Mouse (Mus musculus) heart, embryonic 12.5 days (tissue): Measurements from ENCODE around the gene Flad1. TPM values are rescaled to one million over a fixed set of nuclear protein-coding genes. Genes with fewer than 3 reads are reported as not detected.

Source experiments
- ATAC-seq: fragments of 200-750 bp; cut with Nextera tagmentation; 2 replicates; pipeline ENCODE4 v1.8.0; 2017; ENCODE audit warnings: moderate TSS enrichment, moderate library complexity; ENCODE audit not compliant: insufficient number of reproducible peaks, low FRiP score
- H3K27ac ChIP-seq: fragments of 300-500 bp; sonication (generic); 2 replicates; pipeline ENCODE4 v1.5.1; 2016; ENCODE audit warnings: mild to moderate bottlenecking, moderate library complexity; ENCODE audit not compliant: poor library complexity, severe bottlenecking
- H3K27me3 ChIP-seq: fragments of 300-500 bp; sonication (generic); replicated peaks from 2 replicates; pipeline ENCODE4 v1.6.1; 2016; ENCODE audit warnings: mild to moderate bottlenecking, moderate library complexity
- H3K36me3 ChIP-seq: fragments of 300-500 bp; sonication (generic); 2 replicates; pipeline ENCODE4 v1.6.1; 2016; ENCODE audit warnings: mild to moderate bottlenecking, moderate library complexity
- H3K4me1 ChIP-seq: fragments of 300-500 bp; sonication (generic); replicated peaks from 2 replicates; pipeline ENCODE4 v1.6.1; 2016; ENCODE audit warnings: mild to moderate bottlenecking
- H3K4me2 ChIP-seq: fragments of 300-500 bp; sonication (generic); 2 replicates; pipeline ENCODE4 v1.6.1; 2016; ENCODE audit warnings: mild to moderate bottlenecking, moderate library complexity
- H3K4me3 ChIP-seq: fragments of 300-500 bp; sonication (generic); 2 replicates; pipeline ENCODE4 v1.5.1; 2016; ENCODE audit warnings: mild to moderate bottlenecking
- H3K9ac ChIP-seq: fragments of 300-500 bp; sonication (generic); 2 replicates; pipeline ENCODE4 v1.6.1; 2016; ENCODE audit warnings: mild to moderate bottlenecking, moderate library complexity
- H3K9me3 ChIP-seq: fragments of 300-500 bp; sonication (generic); replicated peaks from 2 replicates; pipeline ENCODE4 v1.6.1; 2016; ENCODE audit warnings: mild to moderate bottlenecking, moderate library complexity
- WGBS: fragments of 180-500 bp; shearing (Covaris S2); methylation state at CpG from one replicate; pipeline ENCODE4 v1.1.7; 2016; 5-methylcytosine and 5-hydroxymethylcytosine counted together
- polyA plus RNA-seq: library from polyadenylated mRNA; unstranded; fragments of >200 nt; fragmentation: Nextera tagmentation; extraction: Ambion mirVana; gene quantifications from 2 replicates; pipeline ENCODE4 v1.2.1, GENCODE M21; 2016

The Flad1 gene
- polyA plus RNA-seq, 1 experiment from 2014 or later: 31.7 TPM

DNA sequence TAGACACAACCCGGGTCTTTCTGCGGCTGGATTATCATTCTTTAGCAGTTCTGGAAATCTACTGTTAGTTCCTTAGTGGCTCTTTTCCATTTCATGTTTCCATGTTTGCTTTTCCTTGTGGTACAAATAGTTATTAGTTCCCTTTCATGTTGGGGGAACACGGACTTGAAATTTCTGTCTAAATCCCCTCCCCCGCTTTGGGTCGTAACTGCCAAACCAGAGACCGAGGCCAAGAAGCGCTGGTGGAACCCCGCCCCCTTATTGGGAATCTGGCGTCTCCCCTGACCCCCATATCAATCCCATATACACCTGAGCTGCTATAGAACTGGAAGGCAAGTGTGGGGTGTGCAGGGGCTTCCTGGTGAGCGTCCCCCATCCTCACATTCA, 16.3 kb downstream of the Flad1 start:
- peak overlapping the region; percentile 79 for H3K9ac ChIP-seq
- H3K27me3 ChIP-seq: no peaks in the 10 kb centered on the region
- H3K9me3 ChIP-seq: no peaks in the 10 kb centered on the region
- WGBS: 3% methylated on average over 10 of the region's 10 CpGs
- peak overlapping the region; percentile 100 for H3K4me2 ChIP-seq
- no peak for ATAC-seq
- H3K36me3 ChIP-seq: peaks cover 3% of the 10 kb centered on the region; the same call in 1 of the 2 replicates
- peak overlapping the region; percentile 78 for H3K4me3 ChIP-seq
- peak overlapping the region; percentile 93 for H3K27ac ChIP-seq
- peaks cover 35% of the 10 kb centered on the region for H3K4me1 ChIP-seq

- Histone ChIP-seq H3K36me3 (peaks cover 3% of the 10 kb centered on the region; the same call in 1 of the 2 replicates), H3K4me1 (peaks cover 40% of the 10 kb centered on the region), H3K9ac (peak overlapping the region; percentile 79), H3K27me3 (no peaks in the 10 kb centered on the region), H3K9me3 (no peaks in the 10 kb centered on the region), H3K4me2 (peak overlapping the region; percentile 100), H3K4me3 (peak overlapping the region; percentile 78), H3K27ac (peak overlapping the region; percentile 93)
- under 1% methylated on average over 12 of the region's 12 CpGs for WGBS
- peak; percentile 15 for ATAC-seq
These were observed 16.8 kb downstream of the Flad1 start for GRCm38 (mm10) chr3:89394894-89395256.

DNA sequence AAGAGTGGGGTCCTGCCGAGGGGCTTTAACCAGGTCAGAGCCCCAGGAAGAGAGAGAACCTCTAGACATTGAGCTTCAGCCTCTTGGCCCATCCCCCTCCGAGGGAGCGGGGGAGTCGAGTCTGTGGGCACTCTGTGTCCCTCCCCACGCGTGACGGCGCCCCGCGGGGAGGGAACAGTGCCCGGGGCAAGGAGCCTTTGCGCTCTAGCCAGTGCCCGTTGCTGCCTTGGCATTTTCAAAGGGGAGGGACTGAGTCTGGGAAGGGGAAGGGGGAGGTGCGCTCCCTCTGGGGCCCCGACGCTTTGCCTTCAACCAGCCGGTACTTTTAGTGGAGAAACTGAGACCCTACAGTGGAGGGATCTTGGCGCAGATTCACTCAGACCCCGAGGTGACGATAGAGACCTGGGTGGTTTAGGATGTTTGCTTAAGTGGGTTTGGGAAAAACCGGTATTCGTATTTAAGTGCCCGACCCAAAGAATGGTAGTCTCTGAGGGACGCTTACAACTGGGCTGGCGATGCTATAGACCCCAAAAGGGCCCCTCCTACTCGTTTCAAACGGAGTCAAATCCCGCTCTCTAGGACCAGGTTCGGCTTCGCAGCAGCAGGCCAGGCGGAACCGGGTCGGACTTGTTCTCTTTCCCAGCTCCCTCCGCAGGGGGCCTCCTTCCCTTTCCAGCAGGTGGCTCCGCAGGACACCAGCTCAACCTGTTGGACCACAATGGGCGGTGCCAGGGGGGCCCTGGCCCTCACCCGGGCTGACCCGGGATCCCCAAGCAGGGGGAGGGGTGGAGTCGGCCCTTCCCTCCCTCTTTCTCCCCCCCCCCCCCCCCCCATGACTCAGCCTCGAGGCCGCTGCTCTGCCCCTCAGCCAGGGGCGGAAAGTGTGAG, 17.4 kb downstream of the Flad1 start, which contains the start of gene Zbtb7b:
TSS of gene Zbtb7b (minus strand) at position 771 of the 888 bp plus-strand sequence.
- no peaks in the 10 kb centered on the region for H3K36me3 ChIP-seq
- H3K27ac ChIP-seq: peak within 1 kb of the TSS; percentile 93
- peaks cover 46% of the 10 kb centered on the region for H3K4me1 ChIP-seq
- H3K9me3 ChIP-seq: no peaks in the 10 kb centered on the region
- H3K4me2 ChIP-seq: peak within 1 kb of the TSS; percentile 100
- no peaks in the 10 kb centered on the region for H3K27me3 ChIP-seq
- H3K4me3 ChIP-seq: peak within 1 kb of the TSS; percentile 78
- under 1% methylated on average over 39 of the region's 42 CpGs for WGBS
- ATAC-seq: peak; percentile 60
- H3K9ac ChIP-seq: peak within 1 kb of the TSS; percentile 79

GRCm38 (mm10) chr3:89393605-89394004, 18.1 kb downstream of the Flad1 start:
- Histone ChIP-seq H3K36me3 (no peaks in the 10 kb centered on the region), H3K27me3 (no peaks in the 10 kb centered on the region), H3K4me3 (peak overlapping the region; percentile 78), H3K9ac (peak overlapping the region; percentile 84), H3K27ac (peak overlapping the region; percentile 93), H3K4me2 (peak overlapping the region; percentile 100), H3K9me3 (no peaks in the 10 kb centered on the region), H3K4me1 (peaks cover 49% of the 10 kb centered on the region)
- peak; percentile 94 for ATAC-seq
- 1% methylated on average over 15 of the region's 15 CpGs for WGBS

- peaks cover 49% of the 10 kb centered on the region for H3K4me1 ChIP-seq
- no peak for ATAC-seq
- H3K36me3 ChIP-seq: no peaks in the 10 kb centered on the region
- H3K27me3 ChIP-seq: no peaks in the 10 kb centered on the region
- 0% methylated on average over 20 of the region's 24 CpGs for WGBS
- H3K9ac ChIP-seq: peak overlapping the region; percentile 84
- H3K4me3 ChIP-seq: peak overlapping the region; percentile 78
- no peaks in the 10 kb centered on the region for H3K9me3 ChIP-seq
- H3K27ac ChIP-seq: peak overlapping the region; percentile 58; the same call in 1 of the 2 replicates
- H3K4me2 ChIP-seq: peak overlapping the region; percentile 100
These were observed 18.8 kb downstream of the Flad1 start for GRCm38 (mm10) chr3:89392871-89393311.

- H3K4me3 ChIP-seq: peak overlapping the region; percentile 78
- H3K4me1 ChIP-seq: peaks cover 50% of the 10 kb centered on the region
- H3K27ac ChIP-seq: peak overlapping the region; percentile 58
- H3K27me3 ChIP-seq: no peaks in the 10 kb centered on the region
- no peak for ATAC-seq
- 1% methylated on average over 56 of the region's 56 CpGs for WGBS
- H3K36me3 ChIP-seq: no peaks in the 10 kb centered on the region
- peak overlapping the region; percentile 100 for H3K4me2 ChIP-seq
- peak overlapping the region; percentile 84 for H3K9ac ChIP-seq
- H3K9me3 ChIP-seq: no peaks in the 10 kb centered on the region
These were observed 19.8 kb downstream of the Flad1 start for GRCm38 (mm10) chr3:89391663-89392511.

DNA sequence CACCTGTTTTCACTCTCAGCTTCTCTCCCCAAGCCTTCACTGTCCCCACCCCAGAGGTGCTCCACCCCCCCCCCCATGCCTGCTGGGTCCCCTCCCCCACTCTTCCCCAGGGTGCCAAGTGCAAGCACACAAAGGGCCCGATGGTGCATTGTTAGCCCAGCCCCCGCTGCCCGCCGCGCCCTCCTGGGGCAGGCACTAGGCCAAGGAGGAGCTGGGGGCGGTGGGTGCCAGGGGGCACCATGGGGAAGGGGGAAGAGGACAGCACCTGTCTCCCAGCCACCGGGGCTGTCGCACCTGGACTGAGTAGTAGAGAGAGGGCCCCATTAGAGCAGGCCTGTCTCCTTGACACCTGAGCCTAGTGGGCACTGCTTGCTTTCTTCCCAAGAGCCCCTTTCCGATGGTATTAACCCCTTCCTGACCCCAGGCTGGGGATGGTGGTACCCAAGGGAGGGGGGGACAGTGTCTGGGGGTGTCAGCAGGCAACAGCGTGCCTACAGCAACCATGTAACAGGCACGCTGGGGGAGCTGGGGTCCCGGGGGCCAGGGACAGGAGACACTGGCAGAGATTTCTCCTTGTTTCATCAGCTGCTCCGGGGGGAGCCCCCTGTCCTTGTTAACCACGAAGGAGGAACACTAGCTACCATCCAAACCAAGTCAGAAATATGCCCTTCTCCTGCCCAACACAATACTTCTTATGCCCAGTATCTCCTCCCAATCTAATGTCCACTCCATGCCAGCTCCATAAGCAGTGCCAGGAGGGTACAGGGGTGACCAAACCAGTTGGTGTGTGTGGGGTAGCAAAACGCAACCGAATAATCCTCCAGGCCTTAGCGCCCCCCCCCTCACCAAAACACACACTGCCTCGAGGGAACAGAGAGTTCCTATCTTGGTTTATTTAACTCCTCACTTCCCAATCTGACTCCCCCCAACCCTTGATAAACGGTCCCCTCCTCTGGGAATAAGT, 20.7 kb downstream of the Flad1 start:
- Histone ChIP-seq H3K27me3 (no peaks in the 10 kb centered on the region), H3K9ac (peak overlapping the region; percentile 84), H3K4me1 (peaks cover 43% of the 10 kb centered on the region), H3K4me3 (peak overlapping the region; percentile 78), H3K36me3 (no peaks in the 10 kb centered on the region), H3K9me3 (no peaks in the 10 kb centered on the region), H3K27ac (peak overlapping the region; percentile 25; the same call in 1 of the 2 replicates), H3K4me2 (peak overlapping the region; percentile 100)
- 11% methylated on average over 19 of the region's 19 CpGs for WGBS
- ATAC-seq: no peak

GRCm38 (mm10) chr3:89390111-89390515, 21.6 kb downstream of the Flad1 start:
- Histone ChIP-seq H3K9ac (0 out of 2 replicates have a peak overlapping the region, but pooled peaks have one; percentile 18), H3K4me2 (peak overlapping the region; percentile 100; the same call in 1 of the 2 replicates), H3K27me3 (no peaks in the 10 kb centered on the region), H3K27ac (0 out of 2 replicates have a peak overlapping the region, but pooled peaks have one; percentile 12), H3K9me3 (no peaks in the 10 kb centered on the region), H3K4me3 (no peak overlapping the region), H3K36me3 (no peaks in the 10 kb centered on the region), H3K4me1 (peaks cover 35% of the 10 kb centered on the region)
- ATAC-seq: no peak
- WGBS: 47% methylated on average over 5 of the region's 5 CpGs

GRCm38 (mm10) chr3:89388901-89389740, 22.5 kb downstream of the Flad1 start:
- WGBS: 54% methylated on average over 5 of the region's 6 CpGs
- Histone ChIP-seq H3K9me3 (no peaks in the 10 kb centered on the region), H3K27me3 (no peaks in the 10 kb centered on the region), H3K4me1 (peaks cover 40% of the 10 kb centered on the region), H3K36me3 (no peaks in the 10 kb centered on the region), H3K9ac (no peak overlapping the region), H3K4me3 (no peak overlapping the region), H3K4me2 (no peak overlapping the region), H3K27ac (no peak overlapping the region)
- no peak for ATAC-seq
